Mouse (Mus musculus) cerebellum, postnatal 10 days (tissue): ENCODE measurements around the gene Clmn.

Experiments
- DNase-seq, 2 experiments: peaks; one replicate each; pipeline ENCODE4 v3.0.0; 2021; ENCODE audit warnings: mixed read lengths in 2 of 2

The Clmn gene

DNA sequence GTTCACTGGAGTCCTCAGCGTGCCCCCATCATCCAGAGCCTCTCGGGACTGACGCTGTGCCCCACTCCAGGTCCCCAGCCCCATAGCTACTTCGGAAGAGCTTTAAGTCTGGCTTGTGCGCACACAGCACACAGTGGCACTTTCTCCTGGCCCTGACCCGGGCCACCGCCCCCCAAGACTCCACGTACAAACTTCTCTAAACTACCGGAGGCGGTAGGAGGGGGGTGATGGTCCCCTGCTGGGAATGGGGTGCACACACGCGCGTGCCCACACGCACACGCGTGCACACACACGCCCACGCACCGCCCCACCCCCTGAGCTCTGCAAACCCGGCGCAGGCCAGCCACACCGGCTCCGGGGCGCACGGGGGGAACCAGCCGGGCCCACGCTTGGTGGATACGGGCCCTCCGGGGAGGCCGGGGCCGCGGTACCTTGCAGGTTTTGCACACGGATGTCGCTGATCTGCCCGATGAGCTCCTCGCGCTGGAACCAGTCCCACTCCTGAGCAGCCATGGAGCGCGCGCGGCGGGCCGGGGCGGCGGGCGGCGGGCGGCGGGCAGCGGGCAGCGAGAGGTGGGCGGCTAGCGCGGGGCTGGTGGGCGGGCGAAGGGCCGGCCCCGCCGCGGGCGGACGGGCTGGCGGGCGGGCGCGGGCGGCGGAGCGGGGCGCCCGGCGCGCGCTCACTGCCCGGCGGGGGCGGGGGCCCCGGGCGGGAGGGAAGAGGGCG lies at the start of gene Clmn:
Gene Clmn (minus strand): TSS at position 638 of the 727 bp plus-strand sequence.
- DNase-seq, result peak; percentile 67 to 70

GRCm38 (mm10) chr12:104912990-104913389 lies 48.1 kb upstream of the Clmn start:
- DNase-seq, result no peak

GRCm38 (mm10) chr12:104912281-104912933 lies 47.5 kb upstream of the Clmn start:
- peak; percentile 69 to 73 for DNase-seq

GRCm38 (mm10) chr12:104909750-104910149 lies 44.9 kb upstream of the Clmn start:
- DNase-seq, result no peak

- no peak for DNase-seq
These were observed 44.1 kb upstream of the Clmn start for GRCm38 (mm10) chr12:104908986-104909385.

DNA sequence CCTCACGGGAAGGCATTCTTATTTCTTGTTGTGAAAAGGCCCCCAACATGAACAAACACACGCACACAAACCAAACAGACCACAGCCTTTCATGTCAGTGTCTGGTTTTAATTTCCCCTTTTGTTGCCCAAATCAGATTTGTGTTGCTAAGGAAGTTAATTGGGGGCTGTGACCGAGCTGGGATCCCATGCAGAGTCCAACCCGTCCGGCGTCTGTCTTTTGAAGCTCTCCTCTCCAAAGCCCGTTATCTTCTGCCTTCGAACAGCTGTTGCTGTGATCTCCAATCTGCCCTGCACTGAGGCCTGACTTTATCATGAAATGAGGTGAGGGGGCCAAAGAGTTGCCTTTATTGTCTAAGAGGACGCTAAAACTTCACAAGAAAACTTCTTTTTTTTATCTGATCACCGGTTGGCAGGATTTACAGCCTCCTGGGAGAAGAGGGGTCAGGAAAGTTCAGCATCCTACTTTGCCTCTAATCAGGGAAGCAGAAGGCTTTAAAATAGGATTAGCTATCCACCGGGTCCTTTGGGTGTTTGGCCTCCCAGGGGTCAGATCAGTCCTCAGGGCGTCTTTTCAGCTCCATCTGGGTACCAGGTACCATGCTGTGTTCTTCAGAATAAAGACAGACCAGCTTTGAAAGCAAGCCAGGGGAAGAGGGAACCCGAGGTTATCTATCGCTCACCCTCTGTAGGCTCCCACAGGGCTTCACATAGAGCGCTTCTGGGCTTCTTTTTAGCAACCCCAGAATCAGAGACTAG lies 43.3 kb upstream of the Clmn start:
- no peak for DNase-seq

GRCm38 (mm10) chr12:104907133-104907532 lies 42.3 kb upstream of the Clmn start:
- DNase-seq, result no peak

GRCm38 (mm10) chr12:104904138-104904537 lies 39.3 kb upstream of the Clmn start:
- DNase-seq, result no peak

DNA sequence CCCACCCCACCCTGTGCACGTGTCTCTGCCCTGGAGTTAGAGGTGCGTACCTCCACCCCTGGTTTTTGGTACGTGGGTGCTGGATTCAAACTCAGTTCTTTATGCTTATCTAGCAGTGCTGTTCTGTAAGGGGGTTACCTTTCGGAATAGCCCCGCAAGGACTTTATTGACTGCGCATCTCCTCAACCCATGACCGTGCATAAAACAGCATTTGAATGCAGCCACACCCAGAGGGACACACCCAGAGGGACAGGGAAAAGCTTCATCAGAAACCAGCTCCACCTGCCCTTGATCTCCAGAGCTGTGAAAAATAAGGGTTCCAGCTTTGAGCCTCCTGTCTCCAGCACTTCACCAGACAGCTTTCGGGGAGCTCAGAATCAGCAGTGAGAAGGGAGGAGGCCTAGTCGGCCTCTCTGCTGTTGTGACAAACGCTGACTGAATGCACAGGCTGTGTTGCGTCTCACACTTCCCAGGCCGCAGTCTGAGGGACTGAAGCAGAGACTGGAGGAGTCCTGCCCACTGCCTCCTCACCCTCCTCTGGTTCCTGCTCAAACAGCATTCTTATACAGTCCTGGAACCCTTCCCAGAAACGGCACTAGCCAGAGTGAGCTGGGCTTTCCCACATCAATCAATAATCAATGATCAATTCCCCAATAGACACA lies 37.6 kb upstream of the Clmn start:
- DNase-seq, result no peak

DNA sequence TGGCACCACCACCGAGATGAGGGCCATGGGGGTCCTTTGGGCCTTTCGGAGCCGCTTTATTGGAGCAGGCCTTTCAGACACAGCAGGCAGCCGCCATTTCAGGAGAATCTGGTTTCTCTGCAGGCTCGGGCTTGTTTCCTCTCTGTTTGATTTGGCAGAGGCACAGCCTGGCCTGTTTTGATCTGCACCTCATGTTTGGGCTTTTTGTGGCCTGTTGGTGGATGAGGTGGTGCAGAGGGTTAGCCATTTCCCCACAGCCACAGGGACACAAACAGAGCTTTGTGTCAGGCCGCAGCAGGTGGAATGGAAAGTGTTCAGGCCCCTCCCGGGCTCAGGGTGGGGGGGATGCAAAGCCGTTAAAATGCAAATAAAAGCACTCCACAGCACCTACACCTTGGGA lies 36.4 kb upstream of the Clmn start:
- DNase-seq, result peak; percentile 63 to 80

GRCm38 (mm10) chr12:104899835-104900234 lies 35.0 kb upstream of the Clmn start:
- DNase-seq, result peak; percentile 89

DNA sequence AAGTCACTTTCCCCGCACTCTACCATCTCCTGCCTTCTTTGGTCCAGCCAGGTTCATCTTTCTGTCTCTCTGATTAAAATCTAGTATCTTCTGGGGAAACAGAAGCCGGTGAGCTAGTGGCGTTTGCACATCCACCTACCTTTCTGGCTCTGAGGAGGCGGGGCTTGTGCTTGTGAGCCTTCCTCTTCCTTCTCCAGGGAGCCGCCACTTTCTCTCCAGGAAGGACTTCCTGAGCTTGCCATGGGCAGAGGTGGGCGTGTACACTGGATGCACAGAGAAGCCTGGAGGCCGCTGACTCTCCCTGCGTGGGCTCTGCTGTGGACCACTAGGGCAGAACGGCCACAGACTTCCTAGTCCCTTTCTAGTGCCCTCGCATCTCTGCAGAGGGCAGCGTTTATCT lies 34.3 kb upstream of the Clmn start:
- DNase-seq, result no peak

- peak; percentile 47 to 51 for DNase-seq
These were observed 33.8 kb upstream of the Clmn start for GRCm38 (mm10) chr12:104898718-104899117.

- no peak for DNase-seq
These were observed 32.3 kb upstream of the Clmn start for GRCm38 (mm10) chr12:104897051-104897618.

- DNase-seq, result peak; percentile 52 to 61
These were observed 31.8 kb upstream of the Clmn start for GRCm38 (mm10) chr12:104896640-104897039.

DNA sequence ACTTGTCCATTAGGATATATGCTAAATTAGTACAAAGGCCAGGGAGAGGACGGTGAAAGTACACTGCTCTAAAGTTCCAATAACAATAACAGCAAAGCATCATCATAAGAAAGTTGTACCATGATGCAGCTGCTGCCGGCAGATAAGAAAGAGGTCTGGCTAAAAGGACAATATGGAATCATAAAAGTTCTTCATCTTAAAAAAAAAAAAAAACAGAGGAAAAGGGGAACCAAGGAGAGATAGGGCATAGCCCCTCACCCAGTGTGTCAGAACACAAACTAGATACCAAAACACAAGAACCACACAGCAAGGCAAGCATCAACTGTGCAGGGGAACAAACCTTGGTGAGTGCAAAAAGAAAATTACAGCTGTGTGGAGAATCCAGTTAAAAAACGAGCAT lies 27.4 kb upstream of the Clmn start:
- no peak for DNase-seq

DNA sequence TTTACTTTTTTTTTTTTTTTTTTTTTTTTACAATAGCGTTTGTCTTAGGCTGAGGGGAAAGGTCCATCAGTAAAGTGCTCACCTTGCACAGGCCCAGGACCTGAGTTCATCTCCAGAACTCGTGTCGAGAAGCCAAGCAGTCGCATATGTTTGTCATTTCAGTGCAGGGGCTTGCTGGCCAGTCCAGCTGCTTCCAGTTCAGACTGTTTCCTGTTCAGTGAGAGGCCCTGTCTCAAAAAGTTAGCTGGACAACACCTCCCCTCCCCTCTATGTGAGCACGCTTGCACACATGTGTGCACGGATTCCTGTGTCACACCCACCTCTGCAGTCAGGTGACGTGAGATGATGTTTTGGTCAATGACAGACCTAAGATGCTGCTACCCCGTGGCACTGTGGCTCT lies 25.2 kb upstream of the Clmn start:
- DNase-seq, result no peak

GRCm38 (mm10) chr12:104886104-104886503 lies 21.2 kb upstream of the Clmn start:
- DNase-seq, result no peak

DNA sequence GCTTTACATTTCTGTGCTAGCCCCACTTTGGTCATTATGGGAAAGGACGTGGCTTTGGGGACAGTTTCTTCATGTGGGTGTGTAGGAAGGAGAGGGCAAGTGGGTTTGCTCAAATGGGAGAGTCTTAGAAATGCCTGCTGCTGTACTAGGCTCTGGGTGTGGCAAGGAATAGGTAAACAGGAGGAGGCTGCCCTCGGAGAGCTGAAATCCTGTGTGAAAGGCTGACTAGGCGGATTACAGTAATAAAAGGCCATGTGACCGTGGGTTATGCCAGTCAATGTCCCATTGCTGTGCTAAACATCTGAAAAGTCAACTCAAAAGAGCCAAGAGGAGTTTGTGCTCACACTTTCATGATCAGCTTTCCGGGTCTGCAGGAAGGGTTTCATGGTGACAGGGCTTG lies 17.7 kb upstream of the Clmn start:
- DNase-seq, result no peak

DNA sequence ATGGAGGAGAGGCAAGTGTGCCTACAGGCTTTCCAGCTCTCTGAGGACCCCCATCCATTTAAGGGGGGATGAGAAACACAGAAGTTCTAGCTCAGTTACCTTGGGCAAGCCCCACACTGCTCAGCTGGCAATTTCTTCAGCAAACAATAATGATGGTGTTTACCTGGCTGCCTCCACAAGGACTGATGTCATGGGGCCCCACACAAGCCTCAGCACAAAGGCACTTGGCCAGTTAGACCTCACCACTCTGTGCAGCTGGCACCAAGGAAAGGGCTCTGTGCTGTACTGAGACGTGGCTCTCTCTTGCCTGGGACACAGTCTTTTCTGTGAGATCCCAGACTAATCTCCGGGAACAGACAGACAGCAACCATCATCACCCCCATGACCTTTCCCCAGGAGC lies 17.2 kb upstream of the Clmn start:
- DNase-seq, result no peak

GRCm38 (mm10) chr12:104881518-104882060 lies 16.7 kb upstream of the Clmn start:
- DNase-seq, result no peak

DNA sequence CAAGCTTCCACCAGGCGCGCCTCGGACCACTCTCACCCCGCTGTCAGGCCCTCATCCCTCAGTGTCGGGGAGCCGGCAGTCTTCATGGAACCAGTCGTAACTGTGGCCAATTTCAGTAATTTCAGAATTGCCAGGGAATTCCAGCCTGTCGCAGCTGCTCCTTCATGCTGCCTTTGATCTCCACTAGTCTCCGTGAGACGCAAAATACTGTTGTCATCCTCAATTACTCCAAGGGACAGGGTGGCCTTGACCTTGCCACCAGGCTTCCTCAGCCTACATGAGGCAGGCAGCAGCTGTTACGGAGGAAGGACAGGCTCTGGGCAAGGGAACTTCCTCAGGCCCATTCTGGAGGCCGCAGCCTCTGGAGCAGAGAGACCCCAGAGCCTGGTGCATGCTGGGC lies 15.5 kb upstream of the Clmn start:
- no peak for DNase-seq

GRCm38 (mm10) chr12:104879577-104879989 lies 14.7 kb upstream of the Clmn start:
- DNase-seq, result no peak
